Mouse (Mus musculus) spleen, adult 2 months (tissue): ENCODE data around the gene Gm45799.

Experiments
- CTCF ChIP-seq: fragments of 200-500 bp; IDR thresholded peaks from 2 replicates; pipeline ENCODE4 v1.5.1; 2011; ENCODE audit warnings: mild to moderate bottlenecking, inconsistent platforms; ENCODE audit not compliant: insufficient read depth, insufficient read length, insufficient replicate concordance; ENCODE audit errors: extremely low read depth
- POLR2A ChIP-seq: fragments of 200-500 bp; IDR thresholded peaks from 2 replicates; pipeline ENCODE4 v1.6.1; 2011; ENCODE audit warnings: low read depth, low read length, inconsistent platforms

DNA sequence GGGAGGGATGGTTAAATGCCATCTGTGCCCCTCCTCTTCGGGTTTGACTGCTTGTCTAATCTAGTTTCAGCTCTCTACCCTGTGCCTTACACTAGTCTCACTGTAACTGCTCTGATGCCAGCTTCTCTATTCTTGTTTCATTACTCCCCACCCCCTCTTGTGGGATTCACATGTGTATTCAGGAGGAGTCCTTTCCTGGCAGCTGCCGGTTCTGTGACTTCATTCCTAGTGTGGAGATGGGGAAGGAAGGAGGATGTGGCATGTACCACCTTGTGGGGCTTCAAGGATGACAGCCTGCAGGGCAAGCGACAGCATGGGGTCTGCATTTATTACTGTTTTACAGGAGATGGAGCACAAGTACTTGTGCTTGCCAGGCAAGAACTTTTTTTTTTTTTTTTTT is 1.6 kb downstream of the Gm45799 start:
- TF ChIP-seq CTCF (no peak), POLR2A (no peak)
